Mouse (Mus musculus) heart, postnatal 0 days (tissue): ENCODE data around the gene Selenon.

Experiments
- CTCF ChIP-seq: IDR thresholded peaks from 2 replicates; pipeline ENCODE4 v1.5.1; 2016; ENCODE audit warnings: antibody characterized with exemption, control low read depth, low read depth
- EP300 ChIP-seq: IDR thresholded peaks from 2 replicates; pipeline ENCODE4 v1.6.1; 2016; ENCODE audit warnings: antibody characterized with exemption, low read depth

DNA sequence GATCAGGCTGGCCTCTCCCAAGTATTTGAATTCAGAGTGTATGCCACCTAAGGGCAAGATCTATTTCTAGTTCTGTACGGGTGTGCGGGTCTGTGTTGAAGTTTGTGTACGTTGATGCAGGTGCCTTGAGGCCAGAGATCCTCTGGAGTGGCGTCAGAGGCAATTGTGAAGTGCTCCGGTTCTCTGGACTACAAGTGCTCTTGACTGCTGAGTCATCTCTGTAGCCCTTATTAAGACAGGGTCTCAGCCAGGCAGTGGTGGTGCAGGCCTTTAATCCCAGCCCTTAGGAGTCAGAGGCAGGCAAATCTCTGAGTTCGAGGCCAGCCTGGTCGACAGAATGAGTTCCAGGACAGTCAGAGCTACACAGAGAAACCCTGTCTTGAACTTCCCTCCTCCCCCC, 36.4 kb downstream of the Selenon start:
- TF ChIP-seq CTCF, result no peak
- TF ChIP-seq EP300, result no peak
